Mouse (Mus musculus): ENCODE measurements around the gene Banp.

GRCm38 (mm10) chr8:121992911-121993310, 43.4 kb downstream of the Banp start:
- TF ChIP-seq CTCF (IDR thresholded peaks at IDR 0.05; ENCODE audit: extremely low read depth, insufficient read depth, insufficient read length, insufficient replicate concordance) = no peak
- no peak for TF ChIP-seq POLR2A (IDR thresholded peaks at IDR 0.05; ENCODE audit: low read depth, low read length)
